Mouse (Mus musculus): ENCODE measurements around the gene Far1.
A peak's percentile ranks its signal among the peaks of the same experiment; 100 is the strongest.

The Far1 gene

DNA sequence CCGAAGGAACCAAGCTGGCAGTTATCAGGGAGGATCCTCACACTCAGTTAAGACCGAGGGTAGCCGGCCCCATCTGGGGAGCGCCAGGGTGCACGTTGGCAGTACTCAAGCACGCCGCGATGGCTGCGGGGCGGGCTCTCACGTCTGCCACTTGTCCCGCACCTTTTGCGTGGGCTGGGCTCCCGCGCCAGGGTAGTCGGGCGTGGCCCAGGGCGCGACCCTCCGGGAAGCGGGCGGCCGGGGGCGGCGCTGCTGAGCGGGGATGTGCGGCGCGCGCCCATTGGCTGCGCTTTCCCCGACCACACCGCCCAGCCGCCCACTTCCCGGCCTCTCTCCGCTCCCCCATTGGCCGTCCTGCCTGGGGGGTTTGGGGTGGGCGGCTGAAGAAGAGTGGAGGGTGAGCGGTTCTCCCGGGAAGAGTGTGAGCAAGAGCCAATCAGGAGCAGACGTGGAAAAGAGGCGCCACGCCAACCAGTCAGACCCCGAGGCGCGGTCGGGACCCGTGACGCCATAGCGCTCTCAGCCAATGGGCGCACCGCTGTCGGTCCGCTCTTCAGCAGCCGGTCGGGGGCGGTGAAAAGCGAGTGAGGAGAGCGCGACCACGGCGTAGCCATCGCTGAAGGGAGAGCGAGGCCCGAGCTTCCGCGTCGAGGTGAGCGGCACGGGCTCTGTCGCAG lies at the start of gene Far1:
TSS of gene Far1 (plus strand) at position 549 of the 677 bp plus-strand sequence.
- DNase-seq (ENCODE audit: low spot score) = peak; percentile 93

- DNase-seq (ENCODE audit: low spot score) = no peak
Observed at GRCm38 (mm10) chr7:113468345-113468744, 45.3 kb upstream of the Far1 start.

GRCm38 (mm10) chr7:113470671-113471070 lies 43.0 kb upstream of the Far1 start:
- no peak for DNase-seq (ENCODE audit: low spot score)

DNA sequence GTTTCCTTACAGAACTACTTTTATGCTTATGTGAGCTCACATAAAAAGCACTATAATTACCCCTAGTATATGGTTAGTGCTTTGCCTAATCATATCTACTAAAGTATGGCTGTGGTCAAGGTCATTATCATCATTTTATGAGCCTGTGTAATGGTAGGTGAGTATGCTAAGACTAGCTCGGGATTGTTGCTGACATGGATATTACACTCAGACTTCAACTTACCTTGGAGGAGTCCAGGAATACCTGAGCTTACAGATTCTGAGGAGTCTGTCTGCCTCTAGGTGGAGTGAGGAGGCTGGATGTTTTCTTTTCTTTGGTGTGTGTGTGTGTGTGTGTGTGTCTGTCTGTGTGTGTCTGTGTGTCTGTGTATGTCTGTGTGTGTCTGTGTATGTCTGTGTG lies 42.0 kb upstream of the Far1 start:
- no peak for DNase-seq (ENCODE audit: low spot score)

- no peak for DNase-seq (ENCODE audit: low spot score)
Observed at GRCm38 (mm10) chr7:113495792-113496191, 17.8 kb upstream of the Far1 start.

DNA sequence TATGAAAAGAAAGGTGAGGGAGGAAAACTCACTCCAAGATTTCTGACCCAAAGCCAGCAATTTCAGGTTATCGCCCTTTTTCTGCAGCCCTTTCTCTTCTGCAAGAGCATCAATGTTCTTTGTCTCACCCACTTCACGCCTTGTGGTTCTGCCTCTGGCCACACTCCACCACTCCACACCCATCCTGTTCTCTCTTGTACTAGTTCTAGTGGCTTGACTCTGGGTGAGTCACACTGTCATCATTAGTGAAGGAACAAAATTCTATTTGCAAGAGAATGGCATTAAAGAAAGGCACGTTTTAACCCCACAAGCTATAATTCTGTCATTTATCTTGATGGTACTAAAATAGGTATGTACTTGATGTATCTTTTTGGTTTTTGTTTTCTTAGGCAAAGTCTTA lies 15.2 kb upstream of the Far1 start:
- no peak for DNase-seq (ENCODE audit: low spot score)

DNA sequence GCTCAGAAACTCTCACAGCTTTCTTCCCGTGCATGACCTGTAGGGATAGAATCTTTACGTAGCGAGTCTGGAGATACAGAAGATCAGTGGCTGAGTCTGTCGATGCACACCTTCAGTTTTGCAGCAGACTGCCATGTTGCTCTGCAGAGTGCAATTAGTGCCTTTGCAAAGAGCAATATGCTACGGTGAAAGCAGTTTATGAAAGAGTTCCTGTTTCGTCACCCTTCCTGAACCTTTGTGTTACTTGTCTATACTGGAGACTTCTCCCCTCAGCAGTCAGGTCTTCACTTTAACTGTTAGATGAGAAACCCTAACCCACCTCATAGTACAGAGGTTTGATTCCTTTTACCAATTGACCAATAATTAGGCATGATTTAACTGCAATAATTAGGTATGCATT lies 13.8 kb upstream of the Far1 start:
- DNase-seq (ENCODE audit: low spot score) = no peak

- no peak for DNase-seq (ENCODE audit: low spot score)
Observed at GRCm38 (mm10) chr7:113502453-113502852, 11.2 kb upstream of the Far1 start.

DNA sequence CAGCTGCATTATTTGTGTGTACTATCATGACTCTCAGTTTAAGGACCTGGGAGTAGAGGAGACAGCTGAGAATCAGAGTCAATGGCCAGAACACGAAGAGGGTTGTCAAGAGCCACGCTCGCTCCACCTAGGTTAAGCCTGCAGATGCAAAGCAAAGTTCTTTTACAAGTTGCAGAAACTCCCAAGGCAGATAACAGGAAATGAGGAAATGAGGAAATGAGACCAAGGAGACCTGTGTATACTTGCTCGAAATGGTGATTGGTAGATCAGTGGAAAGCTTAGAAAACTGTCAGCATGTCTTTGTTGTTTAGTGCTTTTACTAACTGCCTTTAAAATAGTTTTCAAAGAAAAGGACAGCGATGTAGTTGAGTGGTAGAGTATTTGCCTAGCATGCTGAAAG lies 8.6 kb upstream of the Far1 start:
- DNase-seq (ENCODE audit: low spot score) = no peak

DNA sequence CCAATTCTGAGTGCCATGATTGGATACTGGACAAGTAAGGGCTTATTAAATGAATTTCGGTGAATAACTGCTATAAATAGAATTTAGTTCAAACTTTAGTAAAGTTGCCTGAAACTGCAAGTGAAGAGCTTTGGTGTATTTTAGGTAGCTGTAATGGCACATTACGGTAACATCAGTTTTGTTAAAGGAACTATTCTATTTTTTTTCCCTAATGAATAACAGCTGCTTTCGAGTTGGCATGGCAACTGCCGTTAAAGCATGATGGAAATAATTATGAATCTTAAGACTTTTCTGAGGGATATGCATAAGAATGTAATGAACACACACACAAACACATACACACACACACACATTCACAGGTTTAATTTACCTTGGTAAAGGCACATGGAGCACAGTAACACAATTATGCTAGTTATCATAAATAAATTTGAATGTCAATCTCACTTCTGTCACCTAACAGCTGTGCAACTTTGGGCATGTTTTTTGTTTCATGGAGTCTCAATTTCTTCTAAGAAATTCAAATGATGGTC lies 8.1 kb upstream of the Far1 start:
- no peak for DNase-seq (ENCODE audit: low spot score)

- no peak for DNase-seq (ENCODE audit: low spot score)
Observed at GRCm38 (mm10) chr7:113507846-113508245, 5.8 kb upstream of the Far1 start.

- DNase-seq (ENCODE audit: low spot score) = no peak
Observed at GRCm38 (mm10) chr7:113511396-113511795, 2.2 kb upstream of the Far1 start.

DNA sequence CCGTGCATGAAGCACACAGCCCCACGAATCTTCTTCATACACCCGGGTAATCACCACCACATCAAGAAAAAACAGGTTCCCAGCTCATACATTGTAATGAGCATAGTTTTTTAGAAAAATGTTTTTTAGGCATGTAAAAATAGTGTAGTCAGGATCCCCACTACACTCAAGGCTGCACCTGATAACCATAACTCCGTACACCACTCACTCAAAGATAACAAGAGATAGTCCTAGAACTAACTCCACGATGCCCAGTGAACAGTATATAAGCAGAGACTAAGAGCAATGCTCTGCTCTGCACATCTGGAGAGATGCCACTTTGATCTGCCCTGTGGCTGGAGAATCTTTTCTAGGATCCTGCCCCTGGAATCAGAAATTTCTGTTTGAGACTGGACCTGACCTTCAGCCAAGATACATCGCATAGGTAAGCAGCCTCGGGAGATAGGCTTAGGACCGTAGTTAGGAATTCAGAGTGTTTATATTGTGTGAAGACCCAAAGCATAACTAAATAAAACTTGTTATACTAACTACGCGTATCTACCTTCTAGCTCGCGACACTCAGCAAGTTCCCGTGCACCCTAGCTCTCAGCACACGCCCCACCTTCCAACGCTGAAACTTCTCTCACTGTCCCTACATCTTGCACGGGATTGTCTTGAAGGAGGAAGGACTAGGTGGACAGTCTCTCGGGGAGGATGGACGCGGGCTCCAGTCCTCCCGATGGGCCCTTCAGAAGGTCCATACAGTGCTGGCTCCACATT lies 928 bp upstream of the Far1 start:
- no peak for DNase-seq (ENCODE audit: low spot score)

- DNase-seq (ENCODE audit: low spot score) = no peak
Observed at GRCm38 (mm10) chr7:113513963-113514649, 472 bp downstream of the Far1 start.

- DNase-seq (ENCODE audit: low spot score) = no peak
Observed at GRCm38 (mm10) chr7:113515831-113516230, 2.2 kb downstream of the Far1 start.

GRCm38 (mm10) chr7:113518419-113518818 lies 4.8 kb downstream of the Far1 start:
- no peak for DNase-seq (ENCODE audit: low spot score)

DNA sequence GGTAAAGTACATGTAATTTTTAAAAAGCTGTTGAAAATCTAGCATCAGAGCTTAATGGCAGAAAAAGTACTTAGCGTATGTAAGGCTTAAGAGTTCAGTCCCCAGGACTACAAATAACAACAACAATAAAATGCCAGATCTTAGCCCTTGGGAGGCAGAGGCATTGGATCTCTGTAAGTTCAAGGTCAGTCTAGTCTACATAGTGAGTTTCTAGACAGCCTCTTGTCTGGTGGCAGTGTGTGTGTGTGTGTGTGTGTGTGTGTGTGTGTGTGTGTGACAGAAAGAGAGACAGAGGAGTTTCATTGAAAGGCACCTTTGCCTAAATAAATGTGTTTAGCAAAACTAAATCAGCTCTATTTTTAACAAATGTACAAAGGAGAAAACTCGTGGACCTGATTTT lies 5.3 kb downstream of the Far1 start:
- DNase-seq (ENCODE audit: low spot score) = no peak

DNA sequence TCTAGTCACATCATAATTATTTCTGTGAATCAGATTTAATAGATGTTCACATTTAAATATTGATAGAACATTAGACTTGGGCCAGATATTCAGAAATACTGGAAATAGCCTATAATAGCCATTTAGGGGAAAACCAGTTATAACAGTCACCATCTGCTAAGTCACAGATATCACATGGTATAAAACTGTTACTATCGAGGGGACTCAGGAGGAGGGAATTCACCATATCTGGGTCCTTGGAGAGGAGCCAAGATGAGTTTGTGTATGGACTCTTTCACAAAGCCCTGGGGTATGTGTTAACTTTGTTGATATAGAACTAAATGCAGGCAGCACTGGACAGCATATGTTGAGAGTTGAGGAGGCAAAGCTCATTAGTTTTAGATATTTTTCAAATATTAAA lies 29.5 kb downstream of the Far1 start:
- DNase-seq (ENCODE audit: low spot score) = no peak

GRCm38 (mm10) chr7:113551742-113552463 lies 38.3 kb downstream of the Far1 start:
- DNase-seq (ENCODE audit: low spot score) = no peak

DNA sequence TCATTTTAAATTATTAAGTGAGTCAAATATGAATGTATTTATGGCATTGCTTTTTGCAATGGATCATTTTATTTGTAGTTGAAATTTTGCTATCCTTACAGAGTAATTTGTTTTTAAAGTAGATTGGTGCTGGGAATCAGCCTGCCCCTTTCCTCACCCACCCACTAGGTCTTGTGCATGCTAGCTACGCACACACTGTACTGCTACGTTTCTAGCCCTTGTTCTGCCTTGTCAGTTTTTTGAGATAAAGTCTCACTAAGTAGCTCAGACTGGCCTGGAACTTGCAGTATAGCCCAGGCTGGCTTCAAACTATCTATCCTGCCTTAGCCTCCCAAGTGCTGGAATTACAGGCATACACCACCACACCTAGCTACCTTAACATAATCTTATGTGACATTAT lies 38.9 kb downstream of the Far1 start:
- DNase-seq (ENCODE audit: low spot score) = no peak

DNA sequence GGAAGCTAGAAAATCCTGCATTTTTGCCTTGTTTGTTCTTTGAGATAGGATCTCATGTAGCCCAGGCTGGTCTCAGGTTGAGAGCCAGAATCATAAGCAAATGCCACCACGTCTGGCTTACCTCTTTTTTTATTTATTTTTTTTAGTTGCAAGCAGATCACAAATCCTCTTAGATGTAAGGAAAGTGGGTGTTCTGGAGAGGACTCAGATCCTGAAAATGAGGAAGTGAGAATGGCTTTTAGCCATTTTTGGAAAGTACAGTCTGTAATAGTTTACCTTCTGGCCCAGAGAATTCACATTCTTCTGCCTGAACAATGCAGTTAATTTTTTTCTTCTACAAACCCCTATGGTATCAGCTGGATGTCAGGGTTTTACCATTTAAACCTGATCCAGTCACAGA lies 42.5 kb downstream of the Far1 start:
- DNase-seq (ENCODE audit: low spot score) = no peak

GRCm38 (mm10) chr7:113566892-113567291 lies 53.3 kb downstream of the Far1 start:
- no peak for DNase-seq (ENCODE audit: low spot score)
